Mouse (Mus musculus): Measurements from ENCODE around the gene Sox10. TPM values are rescaled to one million over a fixed set of nuclear protein-coding genes. Genes with fewer than 3 reads are reported as not detected.

Sox10 gene
- total and polyA plus RNA-seq, 2 experiments from 2014 or later, result 0.12 to 0.53 TPM

DNA sequence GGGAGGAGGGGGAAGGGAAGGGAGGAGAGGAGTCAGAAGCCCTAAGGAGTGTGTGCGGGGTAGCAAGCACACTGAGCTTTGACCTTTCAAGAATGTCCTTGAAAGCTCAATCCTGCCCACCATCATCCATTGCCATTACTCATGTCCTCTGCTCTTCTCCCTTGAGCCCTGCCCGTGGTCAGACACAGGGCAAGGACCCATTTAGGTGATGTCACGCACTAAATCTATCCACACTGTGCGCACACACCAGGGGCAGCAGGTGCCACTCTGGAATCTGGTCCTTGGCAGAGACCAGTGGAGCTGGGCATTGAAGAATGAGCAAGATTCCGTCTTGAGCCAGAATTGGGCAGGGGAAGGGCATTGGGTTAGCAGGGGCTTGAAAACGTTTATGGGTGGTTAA, 43.2 kb upstream of the Sox10 start:
- H3K36me3 ChIP-seq (replicated peaks; ENCODE audit: control insufficient read depth, insufficient read depth, low read length), result no peaks in the 10 kb centered on the region
- H3K4me3 ChIP-seq (ENCODE audit: low read depth, low read length), result no peak overlapping the region
- 64% methylated on average over 6 of the region's 6 CpGs for WGBS
- H3K9me3 ChIP-seq (replicated peaks; ENCODE audit: control insufficient read depth, low read length), result no peaks in the 10 kb centered on the region
- ATAC-seq (ENCODE audit: insufficient read depth, low read depth), result no peak
- TF ChIP-seq CTCF (IDR thresholded peaks at IDR 0.05; ENCODE audit: low read depth) (no peak), EP300 (IDR thresholded peaks at IDR 0.05; ENCODE audit: low read depth) (no peak)
- H3K27me3 ChIP-seq (ENCODE audit: control insufficient read depth, insufficient read depth, low read length), result no peaks in the 10 kb centered on the region
- no peak overlapping the region for H3K9ac ChIP-seq (replicated peaks; ENCODE audit: low read depth, low read length)
- H3K27ac ChIP-seq (ENCODE audit: low read depth), result no peak overlapping the region
- H3K4me1 ChIP-seq (ENCODE audit: control insufficient read depth, insufficient read depth), result no peaks in the 10 kb centered on the region
- DNase-seq (ENCODE audit: low spot score), result no peak
- H3K4me2 ChIP-seq (ENCODE audit: low read depth, low read length), result no peak overlapping the region

DNA sequence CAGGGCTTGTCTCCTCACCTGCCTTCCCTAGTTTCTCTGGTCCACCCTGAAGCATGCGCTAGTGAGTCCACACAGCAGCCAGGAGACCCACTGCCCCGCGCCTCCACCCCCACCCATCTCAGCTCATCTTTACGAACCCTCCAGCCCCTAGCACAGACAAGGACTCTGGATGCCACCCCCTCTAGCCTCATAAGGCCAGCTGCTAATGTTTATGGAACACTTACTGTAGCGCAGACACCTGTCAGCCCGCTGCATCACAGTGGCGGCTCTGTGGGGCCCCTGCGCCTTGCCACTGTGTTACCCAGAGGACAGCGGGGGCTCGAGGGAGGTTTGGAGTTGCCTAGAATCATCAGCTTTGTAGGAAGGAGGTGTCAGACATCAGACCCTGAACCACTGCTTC, 37.5 kb upstream of the Sox10 start:
- TF ChIP-seq EP300 (IDR thresholded peaks at IDR 0.05; ENCODE audit: low read depth), result no peak
- ATAC-seq (ENCODE audit: insufficient read depth, low read depth) (no peak), DNase-seq (ENCODE audit: low spot score) (no peak)
- Histone ChIP-seq H3K4me1 (ENCODE audit: control insufficient read depth, insufficient read depth) (peaks cover 3% of the 10 kb centered on the region; the same call in 1 of the 2 replicates), H3K9ac (replicated peaks; ENCODE audit: low read depth, low read length) (no peak overlapping the region), H3K36me3 (replicated peaks; ENCODE audit: control insufficient read depth, insufficient read depth, low read length) (no peaks in the 10 kb centered on the region), H3K9me3 (replicated peaks; ENCODE audit: control insufficient read depth, low read length) (no peaks in the 10 kb centered on the region), H3K4me3 (ENCODE audit: low read depth, low read length) (no peak overlapping the region), H3K4me2 (ENCODE audit: low read depth, low read length) (no peak overlapping the region), H3K27ac (ENCODE audit: low read depth) (no peak overlapping the region), H3K27me3 (ENCODE audit: control insufficient read depth, insufficient read depth, low read length) (no peaks in the 10 kb centered on the region)
- 35% methylated on average over 10 of the region's 10 CpGs for WGBS

DNA sequence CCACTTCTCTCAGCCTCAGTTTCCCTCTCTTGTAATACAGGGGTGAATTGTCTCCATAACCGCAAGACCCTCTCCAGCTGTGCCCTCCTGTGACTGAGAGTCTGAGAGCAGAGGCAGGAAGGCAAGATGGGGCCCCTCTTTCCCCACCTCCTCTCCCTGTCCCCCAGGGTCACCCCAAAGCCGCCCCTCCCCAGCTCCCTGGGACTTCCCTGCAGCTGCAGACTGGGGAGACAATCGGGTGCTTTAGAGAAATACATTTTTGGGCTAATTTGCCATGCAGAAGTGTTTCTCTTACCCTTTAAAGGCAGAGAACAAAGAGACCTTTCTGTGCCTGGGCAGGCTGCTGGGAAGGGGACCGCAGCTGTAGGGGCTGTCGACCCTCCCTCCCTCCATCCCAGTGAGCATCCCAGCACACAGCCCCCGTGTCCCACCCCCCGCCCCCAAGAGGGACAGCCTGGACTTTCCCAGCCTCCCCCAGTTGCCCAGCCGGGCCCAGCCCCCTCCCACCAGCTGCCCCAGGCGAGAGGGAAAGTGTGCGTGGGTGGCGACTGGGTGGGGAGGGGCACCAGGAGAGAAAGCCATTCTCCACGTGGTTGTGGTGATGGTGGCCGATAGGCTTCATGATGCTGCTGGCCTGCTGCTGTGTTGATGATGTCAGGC, 36.6 kb upstream of the Sox10 start:
- Histone ChIP-seq H3K36me3 (replicated peaks; ENCODE audit: control insufficient read depth, insufficient read depth, low read length) (no peaks in the 10 kb centered on the region), H3K9me3 (replicated peaks; ENCODE audit: control insufficient read depth, low read length) (no peaks in the 10 kb centered on the region), H3K4me1 (ENCODE audit: control insufficient read depth, insufficient read depth) (peaks cover 3% of the 10 kb centered on the region; the same call in 1 of the 2 replicates), H3K4me2 (ENCODE audit: low read depth, low read length) (no peak overlapping the region), H3K27ac (ENCODE audit: low read depth) (no peak overlapping the region), H3K9ac (replicated peaks; ENCODE audit: low read depth, low read length) (no peak overlapping the region), H3K27me3 (ENCODE audit: control insufficient read depth, insufficient read depth, low read length) (no peaks in the 10 kb centered on the region), H3K4me3 (ENCODE audit: low read depth, low read length) (no peak overlapping the region)
- no peak for ATAC-seq (ENCODE audit: insufficient read depth, low read depth)
- TF ChIP-seq CTCF (IDR thresholded peaks at IDR 0.05; ENCODE audit: low read depth) (no peak), EP300 (IDR thresholded peaks at IDR 0.05; ENCODE audit: low read depth) (no peak)
- whole genome bisulfite sequencing, result 40% methylated on average over 13 of the region's 13 CpGs
- no peak for DNase-seq (ENCODE audit: low spot score)

DNA sequence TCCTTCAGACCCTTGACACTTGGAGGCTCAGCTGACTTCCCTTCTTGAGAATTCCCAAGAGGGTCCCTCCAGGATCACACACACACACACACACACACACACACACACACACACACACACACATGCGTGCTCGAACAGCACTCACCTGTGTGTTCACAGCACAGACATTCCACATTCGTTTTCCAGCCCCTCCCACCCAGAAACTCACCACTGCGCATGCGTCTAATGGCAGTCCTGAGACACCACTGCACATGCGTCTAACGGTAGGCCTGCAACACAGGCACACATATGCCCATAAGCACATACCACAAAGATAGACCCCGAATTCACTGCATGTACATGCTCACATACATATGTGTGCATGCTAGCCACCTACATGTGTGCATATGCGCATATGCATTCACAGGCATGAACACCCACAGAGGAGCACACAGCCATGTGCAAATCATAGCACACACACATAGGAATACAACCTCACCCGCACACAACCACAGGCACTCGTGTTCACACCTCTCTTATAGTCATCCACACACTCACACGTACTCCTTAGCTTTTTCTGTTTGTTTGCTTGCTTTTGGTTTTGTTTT, 34.4 kb upstream of the Sox10 start:
- Histone ChIP-seq H3K9ac (replicated peaks; ENCODE audit: low read depth, low read length) (no peak overlapping the region), H3K4me1 (ENCODE audit: control insufficient read depth, insufficient read depth) (peaks cover 3% of the 10 kb centered on the region; the same call in 1 of the 2 replicates), H3K27me3 (ENCODE audit: control insufficient read depth, insufficient read depth, low read length) (no peaks in the 10 kb centered on the region), H3K27ac (ENCODE audit: low read depth) (no peak overlapping the region), H3K36me3 (replicated peaks; ENCODE audit: control insufficient read depth, insufficient read depth, low read length) (no peaks in the 10 kb centered on the region), H3K4me2 (ENCODE audit: low read depth, low read length) (no peak overlapping the region), H3K9me3 (replicated peaks; ENCODE audit: control insufficient read depth, low read length) (no peaks in the 10 kb centered on the region), H3K4me3 (ENCODE audit: low read depth, low read length) (no peak overlapping the region)
- TF ChIP-seq EP300 (IDR thresholded peaks at IDR 0.05; ENCODE audit: low read depth) (no peak), CTCF (IDR thresholded peaks at IDR 0.05; ENCODE audit: low read depth) (no peak)
- 90% methylated on average over 12 of the region's 12 CpGs for WGBS
- ATAC-seq (ENCODE audit: insufficient read depth, low read depth), result no peak
- DNase-seq (ENCODE audit: low spot score), result no peak

DNA sequence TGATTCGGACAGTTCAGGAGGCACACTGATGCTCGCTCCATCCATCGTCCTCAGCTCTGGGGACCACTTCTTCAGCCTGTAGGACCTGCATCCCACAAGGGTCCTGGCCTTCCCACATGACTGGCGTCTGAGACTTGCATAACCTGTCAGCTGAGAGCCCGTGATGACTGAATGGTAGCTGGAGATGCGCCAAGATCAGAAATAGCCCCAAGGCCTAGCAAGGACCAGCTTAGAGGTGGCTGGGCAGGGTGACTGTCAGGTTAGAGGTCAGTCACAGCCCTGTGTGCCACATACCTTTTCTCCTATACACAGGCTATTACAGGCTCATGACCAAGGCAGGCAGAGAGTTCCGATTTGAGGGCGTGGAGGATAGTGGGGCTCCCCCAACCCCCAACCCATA, 30.5 kb upstream of the Sox10 start:
- peak overlapping the region; percentile 62 for H3K27ac ChIP-seq (ENCODE audit: low read depth)
- peak; percentile 83 for ATAC-seq (ENCODE audit: insufficient read depth, low read depth)
- no peak overlapping the region for H3K4me3 ChIP-seq (ENCODE audit: low read depth, low read length)
- no peaks in the 10 kb centered on the region for H3K27me3 ChIP-seq (ENCODE audit: control insufficient read depth, insufficient read depth, low read length)
- no peaks in the 10 kb centered on the region for H3K9me3 ChIP-seq (replicated peaks; ENCODE audit: control insufficient read depth, low read length)
- no peaks in the 10 kb centered on the region for H3K36me3 ChIP-seq (replicated peaks; ENCODE audit: control insufficient read depth, insufficient read depth, low read length)
- no peak for TF ChIP-seq CTCF (IDR thresholded peaks at IDR 0.05; ENCODE audit: low read depth)
- peak; percentile 96 for TF ChIP-seq EP300 (IDR thresholded peaks at IDR 0.05; ENCODE audit: low read depth)
- peak; percentile 69 for DNase-seq (ENCODE audit: low spot score)
- WGBS, result 38% methylated on average over 8 of the region's 8 CpGs
- H3K4me1 ChIP-seq (ENCODE audit: control insufficient read depth, insufficient read depth), result peaks cover 10% of the 10 kb centered on the region; the same call in 1 of the 2 replicates
- no peak overlapping the region for H3K4me2 ChIP-seq (ENCODE audit: low read depth, low read length)
- no peak overlapping the region for H3K9ac ChIP-seq (replicated peaks; ENCODE audit: low read depth, low read length)
